Mouse (Mus musculus): ENCODE measurements around the gene Skiv2l. TPM values are rescaled to one million over a fixed set of nuclear protein-coding genes. Genes with fewer than 3 reads are reported as not detected.
"Not testable (repeated sequence)": the region's sequence is repeated elsewhere in the genome, so short reads cannot be mapped to it uniquely, and the experiment has no call there.

Gene Skiv2l
- polyA plus RNA-seq, 1 experiment from 2014 or later: 27.1 TPM

GRCm38 (mm10) chr17:34830776-34831175 is 19.2 kb downstream of the Skiv2l start:
- not testable (repeated sequence) for H3K9ac ChIP-seq (replicated peaks; ENCODE audit: low read length); H3K4me2 ChIP-seq (ENCODE audit: low read depth, low read length); H3K36me3 ChIP-seq (replicated peaks; ENCODE audit: control insufficient read depth, insufficient read depth, low read depth, low read length); ATAC-seq (replicated peaks; ENCODE audit: insufficient number of reproducible peaks, low FRiP score, low TSS enrichment, low read depth); DNase-seq (ENCODE audit: low spot score); H3K27me3 ChIP-seq (ENCODE audit: control insufficient read depth, insufficient read depth, low read length); H3K4me1 ChIP-seq (ENCODE audit: control insufficient read depth, insufficient read depth, low read length); H3K9me3 ChIP-seq (replicated peaks; ENCODE audit: control insufficient read depth, low read length); H3K4me3 ChIP-seq (ENCODE audit: low read depth, low read length); H3K27ac ChIP-seq (replicated peaks; ENCODE audit: low read depth, low read length)
- WGBS: 85% methylated on average over 1 of the region's 1 CpGs

GRCm38 (mm10) chr17:34814818-34815370 is 35.1 kb downstream of the Skiv2l start:
- ATAC-seq (replicated peaks; ENCODE audit: insufficient number of reproducible peaks, low FRiP score, low TSS enrichment, low read depth): no peak
- H3K27ac ChIP-seq (replicated peaks; ENCODE audit: low read depth, low read length): no peak overlapping the region
- no peak for DNase-seq (ENCODE audit: low spot score)
- no peaks in the 10 kb centered on the region for H3K4me1 ChIP-seq (ENCODE audit: control insufficient read depth, insufficient read depth, low read length)
- WGBS: 78% methylated on average over 7 of the region's 7 CpGs
- H3K4me3 ChIP-seq (ENCODE audit: low read depth, low read length): no peak overlapping the region
- no peaks in the 10 kb centered on the region for H3K27me3 ChIP-seq (ENCODE audit: control insufficient read depth, insufficient read depth, low read length)
- no peak overlapping the region for H3K4me2 ChIP-seq (ENCODE audit: low read depth, low read length)
- no peaks in the 10 kb centered on the region for H3K9me3 ChIP-seq (replicated peaks; ENCODE audit: control insufficient read depth, low read length)
- H3K36me3 ChIP-seq (replicated peaks; ENCODE audit: control insufficient read depth, insufficient read depth, low read depth, low read length): no peaks in the 10 kb centered on the region
- H3K9ac ChIP-seq (replicated peaks; ENCODE audit: low read length): no peak overlapping the region

- H3K36me3 ChIP-seq (replicated peaks; ENCODE audit: control insufficient read depth, insufficient read depth, low read depth, low read length); H3K4me2 ChIP-seq (ENCODE audit: low read depth, low read length); ATAC-seq (replicated peaks; ENCODE audit: insufficient number of reproducible peaks, low FRiP score, low TSS enrichment, low read depth); H3K27ac ChIP-seq (replicated peaks; ENCODE audit: low read depth, low read length); H3K4me3 ChIP-seq (ENCODE audit: low read depth, low read length); H3K9ac ChIP-seq (replicated peaks; ENCODE audit: low read length); H3K4me1 ChIP-seq (ENCODE audit: control insufficient read depth, insufficient read depth, low read length); H3K9me3 ChIP-seq (replicated peaks; ENCODE audit: control insufficient read depth, low read length); H3K27me3 ChIP-seq (ENCODE audit: control insufficient read depth, insufficient read depth, low read length): not testable (repeated sequence)
- WGBS: 57% methylated on average over 11 of the region's 12 CpGs
- DNase-seq (ENCODE audit: low spot score): peak; percentile 22
Observed at GRCm38 (mm10) chr17:34813747-34814146, 36.3 kb downstream of the Skiv2l start.

GRCm38 (mm10) chr17:34811275-34811674 is 38.7 kb downstream of the Skiv2l start:
- WGBS: 78% methylated on average over 15 of the region's 15 CpGs
- H3K4me2 ChIP-seq (ENCODE audit: low read depth, low read length): no peak overlapping the region
- no peaks in the 10 kb centered on the region for H3K4me1 ChIP-seq (ENCODE audit: control insufficient read depth, insufficient read depth, low read length)
- ATAC-seq (replicated peaks; ENCODE audit: insufficient number of reproducible peaks, low FRiP score, low TSS enrichment, low read depth) (no peak), DNase-seq (ENCODE audit: low spot score) (no peak)
- H3K4me3 ChIP-seq (ENCODE audit: low read depth, low read length): no peak overlapping the region
- no peaks in the 10 kb centered on the region for H3K9me3 ChIP-seq (replicated peaks; ENCODE audit: control insufficient read depth, low read length)
- H3K27ac ChIP-seq (replicated peaks; ENCODE audit: low read depth, low read length): no peak overlapping the region
- no peaks in the 10 kb centered on the region for H3K36me3 ChIP-seq (replicated peaks; ENCODE audit: control insufficient read depth, insufficient read depth, low read depth, low read length)
- H3K9ac ChIP-seq (replicated peaks; ENCODE audit: low read length): no peak overlapping the region
- H3K27me3 ChIP-seq (ENCODE audit: control insufficient read depth, insufficient read depth, low read length): no peaks in the 10 kb centered on the region

- H3K4me2 ChIP-seq (ENCODE audit: low read depth, low read length); DNase-seq (ENCODE audit: low spot score); H3K27ac ChIP-seq (replicated peaks; ENCODE audit: low read depth, low read length); H3K4me3 ChIP-seq (ENCODE audit: low read depth, low read length); H3K9me3 ChIP-seq (replicated peaks; ENCODE audit: control insufficient read depth, low read length); ATAC-seq (replicated peaks; ENCODE audit: insufficient number of reproducible peaks, low FRiP score, low TSS enrichment, low read depth); H3K27me3 ChIP-seq (ENCODE audit: control insufficient read depth, insufficient read depth, low read length); H3K9ac ChIP-seq (replicated peaks; ENCODE audit: low read length); H3K4me1 ChIP-seq (ENCODE audit: control insufficient read depth, insufficient read depth, low read length); H3K36me3 ChIP-seq (replicated peaks; ENCODE audit: control insufficient read depth, insufficient read depth, low read depth, low read length): not testable (repeated sequence)
- 83% methylated on average over 8 of the region's 8 CpGs for WGBS
Observed at GRCm38 (mm10) chr17:34810811-34811210, 39.2 kb downstream of the Skiv2l start.

GRCm38 (mm10) chr17:34810411-34810810 is 39.6 kb downstream of the Skiv2l start:
- H3K27me3 ChIP-seq (ENCODE audit: control insufficient read depth, insufficient read depth, low read length); H3K9ac ChIP-seq (replicated peaks; ENCODE audit: low read length); ATAC-seq (replicated peaks; ENCODE audit: insufficient number of reproducible peaks, low FRiP score, low TSS enrichment, low read depth); H3K36me3 ChIP-seq (replicated peaks; ENCODE audit: control insufficient read depth, insufficient read depth, low read depth, low read length); DNase-seq (ENCODE audit: low spot score); H3K4me2 ChIP-seq (ENCODE audit: low read depth, low read length); H3K9me3 ChIP-seq (replicated peaks; ENCODE audit: control insufficient read depth, low read length); H3K4me1 ChIP-seq (ENCODE audit: control insufficient read depth, insufficient read depth, low read length); H3K27ac ChIP-seq (replicated peaks; ENCODE audit: low read depth, low read length); H3K4me3 ChIP-seq (ENCODE audit: low read depth, low read length): not testable (repeated sequence)
- WGBS: 81% methylated on average over 5 of the region's 5 CpGs

GRCm38 (mm10) chr17:34808599-34809205 is 41.3 kb downstream of the Skiv2l start:
- H3K27ac ChIP-seq (replicated peaks; ENCODE audit: low read depth, low read length): no peak overlapping the region
- DNase-seq (ENCODE audit: low spot score) (no peak), ATAC-seq (replicated peaks; ENCODE audit: insufficient number of reproducible peaks, low FRiP score, low TSS enrichment, low read depth) (no peak)
- H3K9me3 ChIP-seq (replicated peaks; ENCODE audit: control insufficient read depth, low read length): peaks cover 2% of the 10 kb centered on the region; the same call in 1 of the 2 replicates
- H3K36me3 ChIP-seq (replicated peaks; ENCODE audit: control insufficient read depth, insufficient read depth, low read depth, low read length): no peaks in the 10 kb centered on the region
- no peak overlapping the region for H3K4me2 ChIP-seq (ENCODE audit: low read depth, low read length)
- WGBS: 80% methylated on average over 6 of the region's 6 CpGs
- H3K4me1 ChIP-seq (ENCODE audit: control insufficient read depth, insufficient read depth, low read length): no peaks in the 10 kb centered on the region
- no peaks in the 10 kb centered on the region for H3K27me3 ChIP-seq (ENCODE audit: control insufficient read depth, insufficient read depth, low read length)
- no peak overlapping the region for H3K4me3 ChIP-seq (ENCODE audit: low read depth, low read length)
- H3K9ac ChIP-seq (replicated peaks; ENCODE audit: low read length): no peak overlapping the region

GRCm38 (mm10) chr17:34807176-34807575 is 42.8 kb downstream of the Skiv2l start:
- H3K9ac ChIP-seq (replicated peaks; ENCODE audit: low read length): no peak overlapping the region
- H3K4me1 ChIP-seq (ENCODE audit: control insufficient read depth, insufficient read depth, low read length): no peaks in the 10 kb centered on the region
- H3K4me3 ChIP-seq (ENCODE audit: low read depth, low read length): no peak overlapping the region
- WGBS: 67% methylated on average over 3 of the region's 3 CpGs
- no peaks in the 10 kb centered on the region for H3K27me3 ChIP-seq (ENCODE audit: control insufficient read depth, insufficient read depth, low read length)
- H3K27ac ChIP-seq (replicated peaks; ENCODE audit: low read depth, low read length): no peak overlapping the region
- ATAC-seq (replicated peaks; ENCODE audit: insufficient number of reproducible peaks, low FRiP score, low TSS enrichment, low read depth) (no peak), DNase-seq (ENCODE audit: low spot score) (no peak)
- peaks cover 2% of the 10 kb centered on the region; the same call in 1 of the 2 replicates for H3K9me3 ChIP-seq (replicated peaks; ENCODE audit: control insufficient read depth, low read length)
- no peak overlapping the region for H3K4me2 ChIP-seq (ENCODE audit: low read depth, low read length)
- no peaks in the 10 kb centered on the region for H3K36me3 ChIP-seq (replicated peaks; ENCODE audit: control insufficient read depth, insufficient read depth, low read depth, low read length)
